ENCODE assay signal across 7 mouse cellular contexts in genomic region chr1:177339207-177339787, GRCm38 (mm10).
DNase-seq lines count a peak whose midpoint lies in the region; ATAC-seq and TF ChIP-seq lines count a peak whose summit lies in the region.
"Not testable (repeated sequence)": the region's sequence is repeated elsewhere in the genome, so short reads cannot be mapped to it uniquely, and the experiment has no call there.

No protein-coding gene starts in this region.

- not testable (repeated sequence) for ATAC-seq in forebrain, embryonic 15.5 days (replicated peaks); heart, postnatal 0 days (ENCODE audit: insufficient read depth, low read depth); neural tube, embryonic 13.5 days (ENCODE audit: low read depth)

- H3K27me3 ChIP-seq in embryonic facial prominence, embryonic 10.5 days (replicated peaks; ENCODE audit: low read depth, poor library complexity, severe bottlenecking); forebrain, embryonic 15.5 days; heart, postnatal 0 days (ENCODE audit: control insufficient read depth, insufficient read depth, low read length); kidney, adult 2 months (replicated peaks; ENCODE audit: control insufficient read depth, insufficient read depth, low read length); liver, adult 2 months (ENCODE audit: control insufficient read depth, insufficient read depth, low read length); neural tube, embryonic 13.5 days: not testable (repeated sequence)

- H3K36me3 ChIP-seq in embryonic facial prominence, embryonic 10.5 days (replicated peaks); forebrain, embryonic 15.5 days; heart, postnatal 0 days (replicated peaks; ENCODE audit: control insufficient read depth, insufficient read depth, low read length); kidney, adult 2 months (ENCODE audit: control insufficient read depth, insufficient read depth, low read length); liver, adult 2 months (ENCODE audit: control insufficient read depth, insufficient read depth, low read length); macrophage (ENCODE audit: inconsistent target); neural tube, embryonic 13.5 days: not testable (repeated sequence)

- not testable (repeated sequence) for TF ChIP-seq CTCF in heart, postnatal 0 days (IDR thresholded peaks at IDR 0.05; ENCODE audit: low read depth); kidney, adult 2 months (conservative IDR thresholded peaks at IDR 0.05; ENCODE audit: insufficient read depth, insufficient read length, low read depth, low read length); liver, adult 2 months (IDR thresholded peaks at IDR 0.05; ENCODE audit: low read depth, low read length)

- not testable (repeated sequence) for DNase-seq in embryonic facial prominence, embryonic 10.5 days (ENCODE audit: low spot score); heart, postnatal 0 days (ENCODE audit: low spot score); kidney, adult 2 months; liver, adult 2 months (ENCODE audit: extremely low read depth, low read depth, low spot score)

- H3K27ac ChIP-seq in embryonic facial prominence, embryonic 10.5 days (replicated peaks): peak overlapping the region; percentile 85
- peak overlapping the region; percentile 84 for H3K27ac ChIP-seq in forebrain, embryonic 15.5 days (replicated peaks)
- H3K27ac ChIP-seq in heart, postnatal 0 days (ENCODE audit: low read depth); kidney, adult 2 months (ENCODE audit: insufficient read depth, low read depth, low read length); liver, adult 2 months (replicated peaks; ENCODE audit: insufficient read depth, low read depth, low read length); macrophage: not testable (repeated sequence)
- H3K27ac ChIP-seq in neural tube, embryonic 13.5 days (replicated peaks): peak overlapping the region; percentile 80

- not testable (repeated sequence) for H3K79me2 ChIP-seq in liver, adult 2 months (ENCODE audit: control insufficient read depth, insufficient read depth, low read length); macrophage (ENCODE audit: inconsistent target)

- peaks cover 16% of the 10 kb centered on the region for H3K4me1 ChIP-seq in embryonic facial prominence, embryonic 10.5 days
- peaks cover 15% of the 10 kb centered on the region for H3K4me1 ChIP-seq in forebrain, embryonic 15.5 days
- not testable (repeated sequence) for H3K4me1 ChIP-seq in heart, postnatal 0 days (ENCODE audit: control insufficient read depth, insufficient read depth); kidney, adult 2 months (ENCODE audit: control insufficient read depth, insufficient read depth, low read length); liver, adult 2 months (ENCODE audit: control insufficient read depth, insufficient read depth, low read length)
- peaks cover 17% of the 10 kb centered on the region for H3K4me1 ChIP-seq in neural tube, embryonic 13.5 days (replicated peaks)

- H3K9me3 ChIP-seq in embryonic facial prominence, embryonic 10.5 days; forebrain, embryonic 15.5 days; heart, postnatal 0 days (replicated peaks; ENCODE audit: control insufficient read depth, low read length); neural tube, embryonic 13.5 days: not testable (repeated sequence)

- H3K4me2 ChIP-seq in forebrain, embryonic 15.5 days (replicated peaks): peak overlapping the region; percentile 76
- H3K4me2 ChIP-seq in heart, postnatal 0 days (ENCODE audit: low read depth, low read length): peak overlapping the region; percentile 81
- peak overlapping the region; percentile 72 for H3K4me2 ChIP-seq in neural tube, embryonic 13.5 days

- not testable (repeated sequence) for TF ChIP-seq POLR2A in kidney, adult 2 months (IDR thresholded peaks at IDR 0.05; ENCODE audit: low read depth, low read length); liver, adult 2 months (IDR thresholded peaks at IDR 0.05; ENCODE audit: extremely low read depth, insufficient read depth, low read length)

- TF ChIP-seq EP300 in heart, postnatal 0 days (IDR thresholded peaks at IDR 0.05; ENCODE audit: low read depth): not testable (repeated sequence)

- WGBS in embryonic facial prominence, embryonic 10.5 days: 61% methylated on average over 12 of the region's 13 CpGs
- 50% methylated on average over 12 of the region's 13 CpGs for WGBS in forebrain, embryonic 15.5 days
- WGBS in heart, postnatal 0 days: 61% methylated on average over 11 of the region's 13 CpGs
- 71% methylated on average over 12 of the region's 13 CpGs for WGBS in kidney, adult 2 months
- 66% methylated on average over 12 of the region's 13 CpGs for WGBS in liver, adult 2 months
- 74% methylated on average over 8 of the region's 13 CpGs for WGBS in macrophage (ENCODE audit: missing documents)
- 55% methylated on average over 12 of the region's 13 CpGs for WGBS in neural tube, embryonic 13.5 days

- peak overlapping the region; percentile 59 for H3K9ac ChIP-seq in forebrain, embryonic 15.5 days (replicated peaks)
- H3K9ac ChIP-seq in heart, postnatal 0 days (replicated peaks; ENCODE audit: low read depth, low read length): peak overlapping the region; percentile 65
- peak overlapping the region; percentile 56 for H3K9ac ChIP-seq in liver, adult 2 months (ENCODE audit: low read depth, low read length)
- peak overlapping the region; percentile 67 for H3K9ac ChIP-seq in neural tube, embryonic 13.5 days

- peak overlapping the region; percentile 58 for H3K4me3 ChIP-seq in embryonic facial prominence, embryonic 10.5 days
- H3K4me3 ChIP-seq in forebrain, embryonic 15.5 days: peak overlapping the region; percentile 39
- peak overlapping the region; percentile 63 for H3K4me3 ChIP-seq in heart, postnatal 0 days (ENCODE audit: low read depth, low read length)
- peak overlapping the region; percentile 45 for H3K4me3 ChIP-seq in kidney, adult 2 months (ENCODE audit: insufficient read depth, low read depth, low read length)
- peak overlapping the region; percentile 63 for H3K4me3 ChIP-seq in liver, adult 2 months (ENCODE audit: insufficient read depth, low read depth, low read length)
- peak overlapping the region; percentile 23 for H3K4me3 ChIP-seq in macrophage (ENCODE audit: inconsistent target)
- H3K4me3 ChIP-seq in neural tube, embryonic 13.5 days: peak overlapping the region; percentile 37
